Mouse (Mus musculus) lung, adult 2 months (tissue): ENCODE measurements around the gene Deup1.

Experiments used
- CTCF ChIP-seq: fragments of 200-500 bp; IDR thresholded peaks from 2 replicates; pipeline ENCODE4 v1.5.1; 2011; ENCODE audit warnings: mild to moderate bottlenecking, low read length, control low read depth; ENCODE audit not compliant: insufficient read depth
- POLR2A ChIP-seq: fragments of 200-500 bp; IDR thresholded peaks from 2 replicates; pipeline ENCODE4 v1.6.1; 2011; ENCODE audit warnings: low read depth, mild to moderate bottlenecking, control low read depth, low read length, borderline replicate concordance; ENCODE audit errors: extremely low read depth

DNA sequence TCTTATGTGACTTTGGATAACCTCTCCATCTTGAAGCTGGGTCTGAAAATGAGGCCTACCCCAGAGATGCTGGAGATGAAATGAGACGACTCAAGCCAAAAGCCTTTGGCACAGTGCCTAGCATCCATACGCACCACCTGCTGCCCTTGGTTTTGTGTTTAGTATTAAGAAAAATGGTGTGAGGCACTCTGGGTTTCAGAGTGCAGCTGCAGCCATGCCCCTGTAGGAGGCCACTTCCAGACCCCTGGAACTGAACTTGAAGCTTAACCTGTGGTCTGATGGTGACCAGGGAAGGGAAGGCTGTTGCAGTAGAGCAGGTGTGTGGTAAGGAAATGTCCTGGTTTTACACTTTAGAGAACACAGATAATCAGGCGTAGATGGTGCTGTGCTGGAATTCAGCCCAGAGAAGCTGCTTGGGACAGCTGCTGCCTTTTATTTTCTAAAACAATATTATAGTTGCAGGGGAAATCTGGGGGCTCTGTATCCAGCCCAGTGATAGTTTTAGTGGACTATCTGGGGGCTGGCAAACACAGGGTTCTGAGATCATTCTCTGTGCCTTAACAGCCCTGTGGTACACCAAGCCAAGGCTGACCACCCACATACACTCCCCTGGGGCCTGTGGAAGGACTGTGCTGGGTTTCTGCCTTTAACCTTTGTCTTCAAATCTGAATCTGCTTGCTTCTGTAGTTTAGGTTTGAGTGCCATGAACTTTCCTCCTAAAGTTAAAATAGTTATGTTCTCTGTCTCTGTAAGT lies 117.0 kb downstream of the Deup1 start:
- TF ChIP-seq CTCF (no peak), POLR2A (no peak)
